Mouse (Mus musculus) liver, embryonic 12.5 days (tissue): ENCODE results near the gene Gm9887. TPM values are rescaled to one million over a fixed set of nuclear protein-coding genes. Genes with fewer than 3 reads are reported as not detected.
A peak's percentile ranks its signal among the peaks of the same experiment; 100 is the strongest.

Experiments used
- ATAC-seq: fragments of 200-750 bp; cut with Nextera tagmentation; 2 replicates; pipeline ENCODE4 v1.8.0; 2017; ENCODE audit warnings: moderate number of reproducible peaks, mild to moderate bottlenecking, moderate library complexity
- H3K27ac ChIP-seq: fragments of 300-500 bp; sonication (generic); 2 replicates; pipeline ENCODE4 v1.5.1; 2016; ENCODE audit warnings: mild to moderate bottlenecking
- H3K27me3 ChIP-seq: fragments of 300-500 bp; sonication (generic); replicated peaks from 2 replicates; pipeline ENCODE4 v1.6.1; 2016; ENCODE audit warnings: mild to moderate bottlenecking, moderate library complexity
- H3K36me3 ChIP-seq: fragments of 300-500 bp; sonication (generic); 2 replicates; pipeline ENCODE4 v1.6.1; 2016; ENCODE audit warnings: mild to moderate bottlenecking, moderate library complexity
- H3K4me1 ChIP-seq: fragments of 300-500 bp; sonication (generic); 2 replicates; pipeline ENCODE4 v1.6.1; 2016
- H3K4me2 ChIP-seq: fragments of 300-500 bp; sonication (generic); 2 replicates; pipeline ENCODE4 v1.6.1; 2016; ENCODE audit warnings: mild to moderate bottlenecking, moderate library complexity
- H3K4me3 ChIP-seq: fragments of 300-500 bp; sonication (generic); 2 replicates; pipeline ENCODE4 v1.5.1; 2016; ENCODE audit warnings: mild to moderate bottlenecking, moderate library complexity
- H3K9ac ChIP-seq: fragments of 300-500 bp; sonication (generic); 2 replicates; pipeline ENCODE4 v1.6.1; 2016; ENCODE audit warnings: mild to moderate bottlenecking, moderate library complexity
- H3K9me3 ChIP-seq: fragments of 300-500 bp; sonication (generic); replicated peaks from 2 replicates; pipeline ENCODE4 v1.6.1; 2016; ENCODE audit warnings: mild to moderate bottlenecking, moderate library complexity
- WGBS: fragments of 180-500 bp; shearing (Covaris S2); methylation state at CpG from one replicate; pipeline ENCODE4 v1.1.7; 2016; ENCODE audit not compliant: insufficient replicate concordance; 5-methylcytosine and 5-hydroxymethylcytosine counted together
- microRNA-seq: library from miRNA; unstranded; fragments of <30 nt; microRNA quantifications from one replicate; pipeline ENCODE4, GENCODE M21; 2017
- polyA plus RNA-seq: library from polyadenylated mRNA; unstranded; fragments of >200 nt; fragmentation: Nextera tagmentation; extraction: Ambion mirVana; gene quantifications from 2 replicates; pipeline ENCODE4 v1.2.1, GENCODE M21; 2016

The Gm9887 gene
- polyA plus RNA-seq, 1 experiment from 2014 or later = 2.3 TPM

- H3K4me3 ChIP-seq = no peak overlapping the region
- 71% methylated on average over 2 of the region's 2 CpGs for WGBS
- H3K27me3 ChIP-seq = no peaks in the 10 kb centered on the region
- no peak overlapping the region for H3K9ac ChIP-seq
- no peaks in the 10 kb centered on the region; the same call in 1 of the 2 replicates for H3K4me1 ChIP-seq
- no peaks in the 10 kb centered on the region for H3K9me3 ChIP-seq
- no peak for ATAC-seq
- H3K36me3 ChIP-seq = peaks cover 85% of the 10 kb centered on the region
- H3K27ac ChIP-seq = no peak overlapping the region
- no peak overlapping the region for H3K4me2 ChIP-seq
Measured at GRCm38 (mm10) chr12:69349928-69350327, 22.3 kb downstream of the Gm9887 start.

GRCm38 (mm10) chr12:69333547-69333946 is 38.7 kb downstream of the Gm9887 start:
- no peaks in the 10 kb centered on the region for H3K27me3 ChIP-seq
- H3K4me3 ChIP-seq = no peak overlapping the region
- no peak for ATAC-seq
- no peak overlapping the region for H3K27ac ChIP-seq
- H3K4me2 ChIP-seq = no peak overlapping the region
- no peaks in the 10 kb centered on the region for H3K9me3 ChIP-seq
- peaks cover 87% of the 10 kb centered on the region for H3K36me3 ChIP-seq
- no peak overlapping the region for H3K9ac ChIP-seq
- 77% methylated on average over 2 of the region's 2 CpGs for WGBS
- H3K4me1 ChIP-seq = no peaks in the 10 kb centered on the region

- peak overlapping the region; percentile 10; the same call in 1 of the 2 replicates for H3K27ac ChIP-seq
- H3K9ac ChIP-seq = no peak overlapping the region
- no peaks in the 10 kb centered on the region for H3K4me1 ChIP-seq
- no peak overlapping the region for H3K4me3 ChIP-seq
- peaks cover 88% of the 10 kb centered on the region for H3K36me3 ChIP-seq
- no peak overlapping the region for H3K4me2 ChIP-seq
- ATAC-seq = no peak
- H3K27me3 ChIP-seq = no peaks in the 10 kb centered on the region
- no peaks in the 10 kb centered on the region for H3K9me3 ChIP-seq
- WGBS = 53% methylated on average over 1 of the region's 1 CpGs
Measured at GRCm38 (mm10) chr12:69332147-69332546, 40.1 kb downstream of the Gm9887 start.

GRCm38 (mm10) chr12:69331187-69331586 is 41.1 kb downstream of the Gm9887 start:
- no peak overlapping the region for H3K27ac ChIP-seq
- no peak overlapping the region for H3K4me3 ChIP-seq
- peaks cover 88% of the 10 kb centered on the region for H3K36me3 ChIP-seq
- H3K9me3 ChIP-seq = no peaks in the 10 kb centered on the region
- WGBS = 84% methylated on average over 3 of the region's 3 CpGs
- no peak overlapping the region for H3K9ac ChIP-seq
- no peaks in the 10 kb centered on the region for H3K27me3 ChIP-seq
- ATAC-seq = no peak
- H3K4me1 ChIP-seq = no peaks in the 10 kb centered on the region
- H3K4me2 ChIP-seq = no peak overlapping the region

Small RNA genes lying within 50 kb of the gene (microRNA-seq; reads per million reads assigned to microRNA genes)
- not detected for gene Gm47299
- not detected for gene Gm47305

Other genes starting within 250 kb of the Gm9887 start
- 1,522 and 1,647 TPM in 2 replicates for gene Rps29, start 213.3 kb downstream of the Gm9887 start, polyA plus RNA-seq
- gene Lrr1, start 203.6 kb downstream of the Gm9887 start, polyA plus RNA-seq = 21.3 and 24.3 TPM in 2 replicates
- 797 and 813 TPM in 2 replicates for gene Rpl36al, start 188.4 kb downstream of the Gm9887 start, polyA plus RNA-seq
- 48.4 and 51.0 TPM in 2 replicates for gene Mgat2, start 188.3 kb downstream of the Gm9887 start, polyA plus RNA-seq
- gene Gm49383, start 175.4 kb downstream of the Gm9887 start, polyA plus RNA-seq = 28.5 and 29.0 TPM in 2 replicates
- 8.9 and 9.2 TPM in 2 replicates for gene Dnaaf2, start 174.0 kb downstream of the Gm9887 start, polyA plus RNA-seq
- 28.6 and 29.3 TPM in 2 replicates for gene Gm49384, start 168.2 kb downstream of the Gm9887 start, polyA plus RNA-seq
- gene Pole2, start 144.3 kb downstream of the Gm9887 start, polyA plus RNA-seq = 31.1 and 31.5 TPM in 2 replicates
- 5.0 and 5.4 TPM in 2 replicates for gene Klhdc1, start 131.3 kb downstream of the Gm9887 start, polyA plus RNA-seq
- 122 and 123 TPM in 2 replicates for gene Klhdc2, start 75.8 kb downstream of the Gm9887 start, polyA plus RNA-seq
- 56.5 and 57.3 TPM in 2 replicates for gene Nemf, start 15.3 kb downstream of the Gm9887 start, polyA plus RNA-seq
- 81.1 and 83.3 TPM in 2 replicates for gene Arf6, start 308 bp downstream of the Gm9887 start, polyA plus RNA-seq
- gene Vcpkmt, start 210.6 kb upstream of the Gm9887 start, polyA plus RNA-seq = 20.3 and 21.2 TPM in 2 replicates